Mouse (Mus musculus): ENCODE measurements around the gene Crip3. TPM values are rescaled to one million over a fixed set of nuclear protein-coding genes. Genes with fewer than 3 reads are reported as not detected.
A peak's percentile ranks its signal among the peaks of the same experiment; 100 is the strongest.

The Crip3 gene
- polyA plus RNA-seq (2011; ENCODE audit: insufficient read length, low read depth, missing spikeins) = not detected in 2 replicates

GRCm38 (mm10) chr17:46428761-46429414 is at the start of gene Crip3:
Gene Crip3, plus strand, starts transcription at chr17:46428926.
- no peak within 1 kb of the TSS for H3K27ac ChIP-seq (ENCODE audit: insufficient read depth, low read length)
- H3K4me1 ChIP-seq (ENCODE audit: control insufficient read depth, insufficient read depth, low read length) = no peaks in the 10 kb centered on the region
- TF ChIP-seq CTCF (IDR thresholded peaks at IDR 0.05; ENCODE audit: borderline replicate concordance, insufficient read depth, low read length) (no peak), POLR2A (IDR thresholded peaks at IDR 0.05; ENCODE audit: low read depth, low read length) (no peak)
- no peak within 1 kb of the TSS for H3K4me3 ChIP-seq (ENCODE audit: insufficient read depth, low read length)

DNA sequence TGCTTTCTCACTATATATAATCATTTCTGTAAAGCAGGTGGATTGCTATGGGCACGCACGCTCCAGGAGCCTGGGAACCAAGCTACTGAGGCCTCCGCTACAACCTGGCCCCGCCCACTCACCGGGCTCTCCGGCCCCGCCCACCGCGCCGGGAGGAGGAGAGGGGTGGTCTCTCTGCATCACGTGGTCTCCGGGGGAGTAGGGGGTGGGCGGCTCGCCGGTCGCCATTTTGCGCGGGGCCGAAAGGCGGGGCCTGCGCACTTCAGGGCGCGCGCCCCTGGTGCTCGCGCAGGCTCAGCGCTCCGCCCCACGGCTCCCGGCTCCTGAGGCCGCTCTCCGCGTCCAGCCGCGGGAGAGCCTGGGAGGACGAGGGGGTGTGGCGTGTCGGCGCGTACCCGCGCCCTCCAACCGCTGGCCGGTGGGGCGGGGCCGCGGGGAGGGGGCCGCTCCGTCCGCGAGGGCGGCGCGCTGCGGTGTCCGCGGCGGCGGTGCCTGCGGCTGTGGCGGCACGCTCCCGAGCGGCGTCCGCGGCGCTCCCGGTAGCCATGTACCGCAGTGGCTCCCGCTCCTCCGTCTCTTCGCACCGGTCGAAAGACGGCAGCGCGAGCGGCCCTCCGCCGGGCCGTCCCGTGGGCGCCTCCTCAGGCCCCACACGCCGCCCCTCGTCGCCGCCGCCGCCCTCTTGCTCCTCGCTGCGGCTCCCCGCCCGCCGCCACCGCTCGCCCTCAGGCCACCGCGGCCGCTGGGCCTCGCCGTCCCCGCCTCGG is 45.2 kb upstream of the Crip3 start, which contains the start of gene Zfp318:
Zfp318 (plus strand) TSS at position 438 of the 767 bp plus-strand sequence.
- Histone ChIP-seq H3K4me1 (ENCODE audit: control insufficient read depth, insufficient read depth, low read length) (peaks cover 6% of the 10 kb centered on the region), H3K4me3 (ENCODE audit: insufficient read depth, low read length) (peak within 1 kb of the TSS; percentile 70), H3K27ac (ENCODE audit: insufficient read depth, low read length) (no peak within 1 kb of the TSS)
- TF ChIP-seq POLR2A (IDR thresholded peaks at IDR 0.05; ENCODE audit: low read depth, low read length) (peak; percentile 90), CTCF (IDR thresholded peaks at IDR 0.05; ENCODE audit: borderline replicate concordance, insufficient read depth, low read length) (no peak)

- Histone ChIP-seq H3K4me3 (ENCODE audit: insufficient read depth, low read length) (peak overlapping the region; percentile 70), H3K4me1 (ENCODE audit: control insufficient read depth, insufficient read depth, low read length) (peaks cover 6% of the 10 kb centered on the region), H3K27ac (ENCODE audit: insufficient read depth, low read length) (no peak overlapping the region)
- TF ChIP-seq POLR2A (IDR thresholded peaks at IDR 0.05; ENCODE audit: low read depth, low read length) (no peak), CTCF (IDR thresholded peaks at IDR 0.05; ENCODE audit: borderline replicate concordance, insufficient read depth, low read length) (no peak)
Measured at GRCm38 (mm10) chr17:46384061-46384801, 44.5 kb upstream of the Crip3 start.

DNA sequence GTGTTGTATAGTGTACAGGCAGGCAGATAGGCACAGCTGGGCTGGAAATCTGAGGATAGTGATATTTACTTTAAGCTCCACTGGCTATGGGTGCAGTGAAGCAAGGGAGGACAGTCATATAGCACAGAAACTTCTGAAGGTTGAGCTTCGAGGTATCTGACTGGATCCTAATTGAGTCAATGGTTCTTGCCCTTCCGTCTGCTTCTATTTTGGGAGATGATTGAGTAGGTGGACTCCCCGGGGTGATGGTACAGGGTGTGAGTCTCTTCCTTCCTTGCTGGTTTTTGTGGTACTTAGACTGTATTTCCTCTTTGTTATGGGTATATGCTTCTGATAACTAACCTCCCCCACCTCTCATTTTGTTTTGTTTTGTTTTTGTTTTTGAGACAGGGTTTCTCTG is 40.5 kb upstream of the Crip3 start:
- H3K27ac ChIP-seq (ENCODE audit: insufficient read depth, low read length) = no peak overlapping the region
- H3K4me3 ChIP-seq (ENCODE audit: insufficient read depth, low read length) = no peak overlapping the region
- H3K4me1 ChIP-seq (ENCODE audit: control insufficient read depth, insufficient read depth, low read length) = peaks cover 6% of the 10 kb centered on the region
- TF ChIP-seq CTCF (IDR thresholded peaks at IDR 0.05; ENCODE audit: borderline replicate concordance, insufficient read depth, low read length) (no peak), POLR2A (IDR thresholded peaks at IDR 0.05; ENCODE audit: low read depth, low read length) (no peak)

GRCm38 (mm10) chr17:46393012-46393411 is 35.7 kb upstream of the Crip3 start:
- TF ChIP-seq POLR2A (IDR thresholded peaks at IDR 0.05; ENCODE audit: low read depth, low read length) (no peak), CTCF (IDR thresholded peaks at IDR 0.05; ENCODE audit: borderline replicate concordance, insufficient read depth, low read length) (peak; percentile 61; the same call in 1 of the 2 replicates)
- H3K4me3 ChIP-seq (ENCODE audit: insufficient read depth, low read length) = no peak overlapping the region
- no peaks in the 10 kb centered on the region for H3K4me1 ChIP-seq (ENCODE audit: control insufficient read depth, insufficient read depth, low read length)
- H3K27ac ChIP-seq (ENCODE audit: insufficient read depth, low read length) = no peak overlapping the region

DNA sequence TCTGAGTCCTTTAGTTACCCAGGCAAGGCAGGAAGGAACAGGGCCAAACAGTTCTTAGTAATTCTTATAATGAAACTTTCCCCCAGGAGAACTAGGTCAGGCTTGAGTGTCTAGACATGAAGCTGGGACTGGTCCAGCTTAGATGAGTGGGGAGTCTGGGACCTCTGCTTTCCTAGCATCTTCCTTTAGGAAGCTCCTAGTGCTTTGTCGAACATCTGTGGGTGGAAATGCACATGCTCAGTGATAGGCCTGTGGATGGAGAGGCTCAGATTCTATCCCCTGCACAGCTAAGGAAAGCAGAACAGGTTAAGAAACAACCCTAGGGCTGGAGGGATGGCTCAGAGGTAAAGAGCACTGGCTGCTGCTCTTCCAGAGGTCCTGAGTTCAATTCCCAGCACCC is 34.1 kb upstream of the Crip3 start:
- Histone ChIP-seq H3K4me1 (ENCODE audit: control insufficient read depth, insufficient read depth, low read length) (no peaks in the 10 kb centered on the region), H3K27ac (ENCODE audit: insufficient read depth, low read length) (no peak overlapping the region)
- no peak for TF ChIP-seq CTCF (IDR thresholded peaks at IDR 0.05; ENCODE audit: borderline replicate concordance, insufficient read depth, low read length)
- TF ChIP-seq POLR2A (IDR thresholded peaks at IDR 0.05; ENCODE audit: low read depth, low read length) = no peak

DNA sequence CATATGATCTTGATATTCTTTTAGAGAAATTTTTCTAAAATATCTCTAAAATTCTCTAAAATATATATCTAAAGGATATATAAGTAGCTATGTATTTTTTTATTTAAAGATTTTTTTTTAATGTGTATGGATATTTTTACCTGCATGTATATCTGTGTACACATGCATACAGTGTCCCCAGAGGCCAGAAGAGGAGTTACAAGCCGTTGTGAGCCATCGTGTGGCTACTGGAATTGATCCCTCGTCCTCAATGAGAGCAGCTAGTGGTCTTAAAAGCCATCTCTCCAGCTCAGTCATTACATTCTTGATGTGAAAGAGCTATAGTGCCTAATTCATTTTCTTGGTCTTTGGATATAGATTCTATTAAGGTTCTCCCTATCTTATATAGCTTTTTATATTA is 20.2 kb upstream of the Crip3 start:
- Histone ChIP-seq H3K4me1 (ENCODE audit: control insufficient read depth, insufficient read depth, low read length) (no peaks in the 10 kb centered on the region), H3K27ac (ENCODE audit: insufficient read depth, low read length) (no peak overlapping the region), H3K4me3 (ENCODE audit: insufficient read depth, low read length) (no peak overlapping the region)
- no peak for TF ChIP-seq POLR2A (IDR thresholded peaks at IDR 0.05; ENCODE audit: low read depth, low read length)
- TF ChIP-seq CTCF (IDR thresholded peaks at IDR 0.05; ENCODE audit: borderline replicate concordance, insufficient read depth, low read length) = no peak

More for the DNA sequence above, 34.1 kb upstream of the Crip3 start:
- H3K4me3 ChIP-seq (ENCODE audit: insufficient read depth, low read length) = no peak overlapping the region

GRCm38 (mm10) chr17:46418628-46419027 is 10.1 kb upstream of the Crip3 start:
- Histone ChIP-seq H3K27ac (ENCODE audit: insufficient read depth, low read length) (no peak overlapping the region), H3K4me1 (ENCODE audit: control insufficient read depth, insufficient read depth, low read length) (no peaks in the 10 kb centered on the region), H3K4me3 (ENCODE audit: insufficient read depth, low read length) (no peak overlapping the region)
- no peak for TF ChIP-seq CTCF (IDR thresholded peaks at IDR 0.05; ENCODE audit: borderline replicate concordance, insufficient read depth, low read length)
- TF ChIP-seq POLR2A (IDR thresholded peaks at IDR 0.05; ENCODE audit: low read depth, low read length) = no peak

GRCm38 (mm10) chr17:46419717-46420116 is 9.0 kb upstream of the Crip3 start:
- no peak overlapping the region for H3K4me3 ChIP-seq (ENCODE audit: insufficient read depth, low read length)
- no peak for TF ChIP-seq CTCF (IDR thresholded peaks at IDR 0.05; ENCODE audit: borderline replicate concordance, insufficient read depth, low read length)
- no peak for TF ChIP-seq POLR2A (IDR thresholded peaks at IDR 0.05; ENCODE audit: low read depth, low read length)
- H3K27ac ChIP-seq (ENCODE audit: insufficient read depth, low read length) = no peak overlapping the region
- no peaks in the 10 kb centered on the region for H3K4me1 ChIP-seq (ENCODE audit: control insufficient read depth, insufficient read depth, low read length)
